Comparison of ENCODE assay signal across 8 mouse cellular contexts in genomic region chr4:54966161-54966806, GRCm38 (mm10). TPM values are rescaled to one million over a fixed set of nuclear protein-coding genes. Genes with fewer than 3 reads are reported as not detected.
A peak's percentile ranks its signal among the peaks of the same experiment; 100 is the strongest.
DNase-seq lines count a peak whose midpoint lies in the region; ATAC-seq lines count a peak whose summit lies in the region.

No protein-coding gene starts in this region.

- intact Hi-C loops in heart, postnatal 36 days (cut with DNase I) = no loop called here

- H3K9ac ChIP-seq in embryonic facial prominence, embryonic 13.5 days = no peak overlapping the region

- no peaks in the 10 kb centered on the region for H3K9me3 ChIP-seq in embryonic facial prominence, embryonic 13.5 days

- H3K4me1 ChIP-seq in embryonic facial prominence, embryonic 13.5 days = peaks cover 35% of the 10 kb centered on the region

- no peak overlapping the region for H3K4me3 ChIP-seq in embryonic facial prominence, embryonic 13.5 days

- WGBS in embryonic facial prominence, embryonic 13.5 days = 62% methylated on average over 17 of the region's 17 CpGs

- peak overlapping the region; percentile 24 for H3K27ac ChIP-seq in embryonic facial prominence, embryonic 13.5 days

- H3K4me2 ChIP-seq in embryonic facial prominence, embryonic 13.5 days = 0 out of 2 replicates have a peak overlapping the region, but pooled peaks have one; percentile 0

- ATAC-seq in embryonic facial prominence, embryonic 13.5 days (ENCODE audit: insufficient number of reproducible peaks, insufficient read depth, low FRiP score, low TSS enrichment, low read depth) = no peak

- H3K27me3 ChIP-seq in embryonic facial prominence, embryonic 13.5 days = no peaks in the 10 kb centered on the region

- peaks cover 20% of the 10 kb centered on the region; the same call in 1 of the 2 replicates for H3K36me3 ChIP-seq in embryonic facial prominence, embryonic 13.5 days

- peak; percentile 22 for DNase-seq in ovary, postnatal 36 days (ENCODE audit: low spot score)
- no peak for DNase-seq in ovary, adult 18-20 months (ENCODE audit: low spot score)
- peak; percentile 50 to 52 for DNase-seq in heart, postnatal 36 days
- DNase-seq in layer of hippocampus, adult 8-10 months (ENCODE audit: low spot score in 2 of 2) = peak; percentile 63
- DNase-seq in lung, postnatal 14 days = peak; percentile 71
- peak; percentile 72 for DNase-seq in telencephalon, adult 2 months (ENCODE audit: low read depth, low spot score)
- no peak for DNase-seq in T-cell, adult 2 months (ENCODE audit: low spot score)

RNA-seq across cellular contexts. Expression of gene Zfp462, which starts 21.4 kb away (rescaled TPM):
- 7.7 and 9.0 TPM in 2 replicates for polyA plus RNA-seq in embryonic facial prominence, embryonic 13.5 days (2015; fragmentation: Nextera tagmentation; extraction: Ambion mirVana)
- 1 to 10 TPM; 7.2 to 7.5 TPM for total RNA-seq in heart, postnatal 36 days (2021)
- total RNA-seq in layer of hippocampus, adult 8-10 months (2022) = 10 to 100 TPM; 58.8 to 76.3 (median 64.4) TPM

Comparison
In these comparisons a context has a peak if more than half of its experiments do, and no peak if none do; other contexts are left out.
1. DNase-seq: peak in ovary, postnatal 36 days (single experiment), heart, postnatal 36 days (2 of 2), layer of hippocampus, adult 8-10 months (2 of 2), lung, postnatal 14 days (single experiment) and telencephalon, adult 2 months (single experiment); none in ovary, adult 18-20 months (single experiment) and T-cell, adult 2 months (single experiment).
2. RNA of gene Zfp462, which starts 21.4 kb away (total RNA-seq): 58.8 to 76.3 TPM in layer of hippocampus, adult 8-10 months; 7.2 to 7.5 TPM in heart, postnatal 36 days; every median in the first group is over 4 times any median in the second.